Mouse (Mus musculus) right cerebral cortex, adult 2 months (tissue): ENCODE measurements at regions not wholly inside any gene's neighbourhood (a gene's known extent, or its start where the extent isn't known, plus 50 kb on each side); places are given as distances from the start of the nearest gene placed in this dataset.

ENCODE experiments used
- DNase-seq, 2 experiments: peaks; one replicate each; pipeline ENCODE4 v3.0.0; 2021 to 2022; ENCODE audit warnings: low spot score in 2 of 2

DNA sequence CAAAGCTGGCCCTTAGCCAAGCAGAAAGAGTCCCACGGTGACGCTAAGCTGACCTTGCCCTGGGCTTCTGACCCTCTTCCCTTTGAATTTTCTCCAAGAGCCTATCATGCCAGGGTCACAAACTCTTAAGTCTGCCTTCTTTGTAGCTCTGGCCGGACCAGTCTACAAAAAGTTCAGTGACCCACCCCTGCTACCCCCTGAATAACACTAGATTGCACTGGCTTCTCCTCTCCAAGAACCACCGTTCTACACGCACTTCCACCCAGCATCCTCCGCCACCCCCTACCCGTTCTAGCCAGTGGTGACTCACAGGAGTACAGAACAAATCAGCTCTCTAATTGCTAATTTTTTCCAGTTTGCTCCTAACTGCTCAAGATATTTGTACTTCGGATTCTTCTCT, 325.0 kb downstream of the Tns1 start:
- DNase-seq: peak; percentile 3 to 10

DNA sequence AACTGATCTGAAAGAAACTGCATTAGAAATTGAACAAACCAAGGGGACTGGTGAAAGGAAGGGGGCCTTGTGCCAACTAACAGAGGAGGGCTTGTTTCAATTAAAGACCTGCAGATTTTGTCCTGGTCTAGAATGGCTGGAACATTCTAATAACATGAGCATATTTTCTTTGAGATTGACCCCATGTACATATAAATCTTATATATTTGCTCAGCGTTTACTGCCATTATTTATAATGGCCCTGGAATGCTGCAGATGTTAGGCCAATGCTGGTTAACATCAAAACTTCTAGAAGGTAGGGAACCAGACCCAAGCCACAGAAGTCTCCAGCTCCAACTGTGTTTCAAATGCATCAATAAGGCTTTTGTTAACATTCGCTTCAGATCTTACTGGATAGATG, 326.4 kb downstream of the Tns1 start:
- DNase-seq: no peak

DNA sequence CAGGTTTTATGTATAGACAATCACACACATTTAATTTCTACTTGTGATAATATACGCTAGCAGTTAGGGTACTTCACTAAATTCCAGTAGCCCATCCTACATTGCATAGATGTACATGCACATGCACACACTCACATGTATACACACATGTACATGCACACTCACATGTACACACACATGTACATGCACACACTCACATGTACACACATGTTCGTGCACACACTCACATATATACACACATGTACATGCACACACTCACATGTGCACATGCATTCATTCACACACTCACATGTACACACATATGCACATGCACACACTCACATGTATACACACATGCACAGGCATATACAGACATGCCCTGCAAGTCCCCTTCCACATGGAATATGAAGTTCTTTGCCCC, 326.8 kb downstream of the Tns1 start:
- DNase-seq: no peak

DNA sequence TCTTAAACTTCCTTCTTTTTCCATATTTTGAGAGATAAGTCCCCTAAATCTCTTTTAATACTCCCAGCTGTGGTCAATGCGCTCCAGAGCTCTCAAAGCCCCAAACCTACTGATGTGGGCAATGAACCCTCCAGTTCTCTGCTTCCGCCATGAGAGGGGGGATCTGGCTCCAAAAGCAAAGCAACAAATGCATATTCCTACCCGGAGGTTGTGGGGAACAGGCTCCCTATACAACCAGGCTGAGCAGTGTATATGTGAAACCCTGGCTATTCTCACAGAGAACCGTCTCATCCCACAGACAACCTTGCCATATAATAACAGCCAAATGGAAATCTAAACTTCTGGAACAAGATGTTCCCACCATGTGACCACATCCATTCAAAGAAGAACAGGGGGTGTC, 330.4 kb downstream of the Tns1 start:
- DNase-seq: no peak

DNA sequence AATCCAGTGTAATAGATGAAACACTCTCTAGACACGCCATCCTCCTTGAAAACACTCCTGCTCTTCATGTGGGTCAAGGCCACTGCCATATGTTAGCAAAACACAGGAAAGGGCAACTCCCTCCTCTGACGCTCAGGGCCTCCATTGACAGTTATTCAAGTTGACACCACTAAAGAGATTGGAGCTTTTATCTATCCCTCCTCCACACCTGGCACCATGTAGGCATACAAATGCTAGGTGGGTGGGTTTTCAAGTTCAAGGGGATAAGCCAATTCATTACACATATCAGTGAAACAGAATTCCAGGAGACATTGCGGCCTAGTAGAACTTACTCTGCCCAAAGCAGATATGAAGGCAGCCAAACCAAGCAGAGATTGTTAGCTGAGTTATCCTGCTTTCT, 331.0 kb downstream of the Tns1 start:
- no peak for DNase-seq

DNA sequence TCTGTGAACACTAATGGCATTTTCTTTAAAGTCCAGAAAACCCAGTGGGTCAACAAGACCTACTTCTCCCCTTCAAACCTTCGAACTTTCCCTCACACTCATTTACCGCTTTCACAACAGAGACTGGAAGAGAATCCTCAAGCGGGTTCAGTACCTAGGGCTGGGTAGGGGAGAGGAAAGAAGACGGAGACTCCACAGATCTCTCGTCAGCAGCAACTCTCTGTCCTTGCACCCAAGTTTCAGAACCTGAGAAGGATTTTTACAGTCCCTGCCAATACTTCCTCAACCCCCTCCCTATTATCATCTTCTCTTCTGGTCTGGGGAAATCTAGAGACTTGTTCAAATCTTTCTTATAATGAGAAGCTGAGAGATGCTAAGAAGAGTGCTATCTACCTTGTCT, 331.9 kb downstream of the Tns1 start:
- DNase-seq: no peak

DNA sequence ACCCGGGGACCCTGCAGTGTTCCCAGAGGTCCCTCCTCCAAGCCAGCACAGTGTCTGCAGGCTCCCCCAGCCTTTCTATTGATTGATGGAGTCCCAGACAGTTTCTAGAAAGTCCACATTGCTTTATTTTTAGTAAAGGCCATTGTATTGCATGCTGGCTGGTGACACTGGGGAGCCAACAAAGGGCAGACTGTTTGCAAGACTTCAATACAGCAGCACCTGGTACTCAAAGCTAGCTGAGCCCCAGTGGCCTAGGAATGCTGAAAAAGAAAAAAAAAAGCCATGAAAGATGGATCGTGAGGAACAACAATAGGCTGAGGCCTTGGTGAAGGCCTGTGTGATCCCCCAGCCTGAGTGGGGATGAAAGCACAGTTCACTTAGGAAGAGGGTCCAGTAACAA, 336.6 kb downstream of the Tns1 start:
- DNase-seq: no peak

DNA sequence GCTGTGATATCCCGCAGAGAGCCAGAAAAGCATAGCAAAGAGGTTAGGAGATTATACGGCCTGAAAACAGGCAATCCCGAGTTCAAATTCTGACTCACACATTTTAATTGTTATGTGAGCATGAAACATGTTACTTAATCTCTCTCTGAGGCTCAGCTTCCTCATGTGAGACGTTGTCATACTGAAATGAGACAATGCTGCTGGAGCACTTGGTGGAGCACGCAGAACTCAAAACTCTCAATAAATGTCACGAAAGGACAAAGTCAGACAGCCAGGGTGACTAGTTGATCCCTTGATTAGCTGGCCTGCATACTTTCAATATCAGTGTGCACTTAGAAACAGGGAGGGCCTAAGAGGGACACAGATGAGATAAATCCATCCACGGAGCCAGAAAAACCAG, 337.0 kb downstream of the Tns1 start:
- DNase-seq: no peak

DNA sequence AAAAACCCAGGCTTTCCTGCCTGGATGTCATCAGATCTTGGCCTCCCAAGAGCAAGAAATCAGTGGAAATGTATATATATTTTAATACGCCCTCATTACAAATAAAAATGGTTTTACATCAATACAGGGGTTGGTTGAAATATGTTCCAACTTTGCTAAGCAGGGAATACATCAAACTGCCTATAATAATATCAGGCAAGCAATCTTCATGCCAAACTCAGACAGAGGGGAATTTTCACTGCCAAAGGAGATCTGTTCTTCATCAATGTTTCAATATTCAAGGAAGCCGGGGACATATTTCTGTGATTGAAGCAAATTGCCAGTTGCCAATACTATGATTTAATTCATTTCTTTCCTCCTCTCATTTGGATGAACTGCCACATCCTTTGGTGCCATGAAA, 340.9 kb downstream of the Tns1 start:
- no peak for DNase-seq

DNA sequence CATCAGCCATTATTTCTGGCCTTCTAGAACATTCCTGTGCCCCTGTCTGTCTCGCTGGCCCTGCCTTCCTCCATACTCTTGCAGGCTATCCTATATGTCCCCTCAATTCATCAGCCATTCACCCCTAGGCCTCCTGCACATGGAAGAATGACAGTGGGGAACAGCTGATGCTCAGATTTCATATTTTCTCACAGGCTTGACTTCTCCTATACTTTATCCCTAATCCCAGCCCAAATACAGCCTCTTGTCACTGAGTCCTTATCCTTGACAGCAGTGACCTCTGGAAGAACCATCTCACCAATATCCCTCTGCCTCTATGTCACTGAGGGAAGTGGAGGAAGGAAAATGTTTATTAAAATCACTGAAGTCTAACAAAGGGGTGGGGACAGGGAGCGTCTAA, 341.4 kb downstream of the Tns1 start:
- no peak for DNase-seq

DNA sequence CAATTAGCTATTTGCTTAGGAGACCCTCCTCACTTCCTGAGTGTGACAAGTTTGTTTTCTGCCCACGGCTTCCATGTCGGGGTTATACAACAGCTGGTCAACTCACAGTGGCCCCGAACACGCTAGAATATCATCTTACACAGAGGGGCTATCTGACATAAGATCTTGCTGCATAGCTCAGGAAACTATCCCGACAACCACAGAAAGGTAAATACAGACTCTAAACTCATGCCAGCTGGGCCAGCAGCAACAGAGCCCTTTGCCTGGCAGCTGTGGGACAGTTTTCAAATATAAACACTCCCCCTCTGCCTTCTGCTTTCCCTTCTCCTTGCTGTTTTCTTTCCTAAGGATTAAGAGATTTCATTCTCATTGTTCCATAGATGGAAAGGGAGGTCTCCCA, 352.5 kb downstream of the Tns1 start:
- DNase-seq: no peak

DNA sequence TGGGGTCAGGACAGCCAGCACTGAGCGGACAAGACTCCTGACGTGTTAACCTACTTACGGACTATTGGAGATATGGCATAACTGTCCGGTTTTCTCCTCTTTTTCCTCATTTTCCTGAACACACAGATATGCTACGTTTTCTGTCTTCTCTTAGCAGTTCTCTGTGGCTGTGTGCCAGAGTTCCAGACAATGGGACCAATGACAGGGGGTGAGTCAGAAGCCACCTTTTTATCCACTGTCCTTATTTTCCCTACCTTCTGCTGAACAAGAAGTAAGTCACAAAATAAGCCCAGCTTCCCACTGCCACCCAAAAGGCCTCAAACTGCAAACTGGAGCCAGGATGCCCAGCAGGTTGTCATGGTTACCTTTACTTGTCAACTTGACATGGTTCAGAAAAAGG, 353.6 kb downstream of the Tns1 start:
- peak; percentile 9 to 23 for DNase-seq

DNA sequence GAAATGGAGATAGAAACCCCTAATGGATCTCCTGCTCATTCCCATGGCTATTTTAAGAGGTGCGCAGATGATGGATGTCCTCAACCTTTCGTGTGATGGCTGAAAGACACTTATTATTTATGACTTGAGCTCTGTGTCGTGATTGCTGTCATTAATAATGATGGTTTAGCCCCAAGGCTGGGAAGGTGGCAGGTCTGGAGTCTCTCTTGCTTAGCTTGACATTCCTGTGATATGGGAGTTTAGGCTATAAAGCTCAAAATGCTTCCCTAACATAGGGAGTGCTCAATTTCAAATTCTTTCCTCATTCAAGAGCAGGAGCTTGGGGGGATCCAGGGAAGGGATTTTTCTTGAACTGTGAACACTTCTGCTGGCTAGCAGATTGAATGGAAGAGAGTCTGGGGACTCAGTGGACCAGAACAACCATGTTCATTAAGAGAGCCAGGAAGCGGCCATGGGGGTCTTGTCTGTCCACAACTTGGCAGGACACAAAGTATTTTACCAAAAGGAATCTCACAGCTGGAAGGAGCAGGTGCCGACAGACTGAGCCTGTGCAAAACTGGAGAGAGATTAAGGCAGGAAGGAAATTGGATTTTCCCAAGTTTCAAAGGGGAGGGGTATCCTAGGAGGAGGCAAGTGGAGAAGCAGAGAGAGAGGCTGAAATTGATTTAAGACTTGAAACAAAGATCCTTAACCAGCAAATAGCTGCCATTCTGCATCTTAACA, 359.5 kb downstream of the Tns1 start:
- no peak for DNase-seq

DNA sequence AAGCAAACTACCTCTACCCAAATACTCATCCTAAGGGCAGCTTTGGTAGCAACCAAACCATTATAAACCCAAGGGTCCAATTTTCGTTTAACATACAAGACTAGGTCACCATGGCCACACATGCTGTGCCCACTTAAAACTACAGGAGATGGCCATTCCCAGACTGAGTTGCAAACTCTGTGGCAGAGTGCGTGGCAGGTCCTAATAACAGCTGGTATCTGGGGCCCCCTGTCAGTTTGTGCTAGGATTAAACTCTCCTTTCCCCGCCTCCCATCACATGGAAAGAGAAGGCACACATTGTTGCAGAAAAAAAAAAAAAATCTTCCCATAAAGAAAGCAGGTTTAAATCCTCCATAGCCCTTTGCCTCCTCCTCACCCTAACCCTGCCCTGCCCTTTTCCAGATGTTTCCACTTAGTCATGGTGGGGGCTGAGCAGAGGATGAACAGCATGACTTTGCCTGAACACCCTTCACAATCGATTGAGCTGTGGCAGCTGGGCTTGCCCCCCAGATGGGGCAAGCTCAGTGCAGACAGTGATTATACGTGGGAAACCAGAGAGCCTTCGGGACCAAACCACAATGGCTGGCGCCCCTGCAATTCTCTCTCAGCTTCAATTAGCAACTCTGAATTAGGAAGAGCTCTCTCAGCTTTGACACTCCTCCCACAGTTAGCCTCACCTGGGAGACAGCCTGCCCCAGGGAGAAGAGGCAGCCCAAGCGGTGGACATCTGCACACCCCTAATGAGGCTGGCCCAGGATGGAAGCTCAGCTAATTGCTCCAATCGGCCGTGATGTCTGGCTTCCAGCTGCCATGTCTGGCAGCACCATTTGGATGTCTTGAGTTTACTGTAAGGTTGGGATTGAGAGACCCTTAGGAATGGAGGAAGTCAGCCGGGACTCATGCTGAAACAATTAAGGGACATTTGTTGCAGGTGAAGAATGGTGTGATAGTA, 365.9 kb downstream of the Tns1 start:
- DNase-seq: no peak

DNA sequence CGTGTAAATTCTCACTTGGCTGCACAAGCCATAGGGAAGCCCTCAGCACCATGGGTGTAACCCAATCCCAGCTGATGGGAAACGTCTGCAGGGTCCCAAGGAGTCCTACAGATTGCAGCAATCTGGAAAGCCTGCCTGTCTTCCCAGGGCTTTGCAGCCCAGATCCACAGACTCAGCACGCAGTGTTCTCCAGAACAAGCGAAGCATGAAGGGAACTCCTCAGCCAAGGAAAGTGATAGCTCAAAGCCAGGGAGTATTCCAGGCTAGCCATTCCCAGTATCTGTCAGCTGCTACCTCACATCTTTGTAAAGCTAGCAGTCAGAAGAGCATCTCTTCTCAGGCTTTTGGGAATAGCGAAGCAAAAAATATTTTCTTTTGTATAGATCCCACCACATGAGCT, 368.5 kb downstream of the Tns1 start:
- no peak for DNase-seq

DNA sequence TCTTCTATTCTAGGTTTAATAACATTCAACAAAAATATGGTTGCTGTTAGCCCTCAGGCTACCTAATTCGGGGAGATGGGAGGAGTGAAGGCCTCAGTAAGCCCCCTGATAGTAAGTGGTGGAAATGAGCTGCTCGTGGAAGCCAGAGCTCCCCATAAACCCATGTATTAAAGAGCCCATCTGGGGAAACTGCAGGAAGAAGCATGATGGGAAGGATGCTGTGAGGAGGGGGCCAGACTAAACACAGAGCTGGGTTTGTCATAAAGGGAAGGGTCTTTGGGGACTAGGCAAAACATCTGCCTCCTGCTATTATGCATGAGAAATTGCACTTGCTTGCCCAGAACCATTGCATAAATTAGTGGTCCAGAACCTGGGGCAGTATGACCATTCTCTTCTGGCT, 369.3 kb downstream of the Tns1 start:
- DNase-seq: no peak

DNA sequence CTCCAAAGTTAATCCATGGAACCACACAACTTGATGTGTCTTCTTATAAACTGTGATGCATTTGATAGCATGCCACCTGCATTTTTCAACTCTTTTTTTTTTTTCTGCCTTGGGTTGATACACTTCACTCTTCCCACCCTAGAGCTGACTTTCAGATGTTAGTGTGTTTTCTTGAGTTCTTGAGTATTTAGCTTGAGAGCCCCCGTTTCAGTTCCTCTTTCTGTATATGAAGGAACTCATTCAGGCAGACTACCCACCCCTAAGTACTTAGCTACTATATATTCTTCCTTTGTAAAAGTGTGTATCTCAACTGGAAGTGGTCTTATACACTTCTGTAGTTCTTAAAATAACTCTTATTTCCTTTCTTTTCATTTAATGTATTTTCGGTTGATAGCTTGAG, 371.1 kb downstream of the Tns1 start:
- DNase-seq: no peak

DNA sequence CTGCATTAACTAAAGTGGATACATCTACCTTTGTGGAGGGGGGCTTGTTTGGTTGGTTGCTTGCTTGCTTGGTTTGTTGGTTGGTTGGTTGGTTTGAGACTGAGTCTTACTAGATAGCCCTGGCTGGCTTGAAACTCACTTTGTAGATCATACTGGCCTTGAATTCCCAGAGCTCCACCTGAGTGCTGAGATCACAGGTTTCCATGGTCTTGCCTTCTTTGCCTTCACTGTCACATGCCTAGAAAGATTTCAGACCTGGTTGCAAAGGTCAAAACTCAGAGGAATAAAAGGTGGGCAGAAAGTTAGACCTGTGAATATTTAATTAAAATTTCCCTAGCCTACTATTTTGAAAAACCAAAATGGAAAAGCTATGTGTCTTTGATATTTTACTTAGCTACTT, 375.5 kb downstream of the Tns1 start:
- DNase-seq: no peak

DNA sequence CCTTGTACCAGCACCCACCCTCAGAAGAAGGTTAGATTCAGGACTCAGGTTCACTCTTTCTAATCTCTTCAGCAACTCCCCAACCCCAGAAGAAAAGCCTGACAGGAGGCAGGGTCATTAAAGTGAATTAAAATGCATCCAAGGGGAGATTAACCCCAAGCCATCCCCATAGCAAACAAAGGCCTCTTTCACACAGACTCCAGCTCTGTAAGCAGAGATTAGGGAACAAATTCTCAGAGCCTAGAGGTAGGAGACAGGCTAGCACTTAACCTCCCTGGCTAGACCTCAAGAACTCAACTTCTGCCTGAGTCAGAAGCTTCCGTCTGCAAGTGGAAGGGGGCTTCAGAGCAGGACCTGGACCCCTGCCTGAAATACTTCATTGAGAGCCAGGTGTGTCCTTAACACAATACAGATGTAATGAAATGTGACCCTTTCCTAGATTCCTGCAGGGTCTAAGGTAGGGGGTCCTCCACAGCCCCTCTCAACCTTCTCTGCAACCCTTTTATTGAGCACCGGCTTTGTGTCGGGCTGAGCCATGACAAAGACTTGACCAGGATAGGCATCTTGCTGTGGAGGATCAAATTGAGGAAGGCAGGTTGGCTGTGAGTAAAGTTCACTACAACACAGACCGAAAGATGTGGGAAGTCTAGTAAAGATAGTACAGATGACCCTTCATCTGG, 379.6 kb downstream of the Tns1 start:
- no peak for DNase-seq

DNA sequence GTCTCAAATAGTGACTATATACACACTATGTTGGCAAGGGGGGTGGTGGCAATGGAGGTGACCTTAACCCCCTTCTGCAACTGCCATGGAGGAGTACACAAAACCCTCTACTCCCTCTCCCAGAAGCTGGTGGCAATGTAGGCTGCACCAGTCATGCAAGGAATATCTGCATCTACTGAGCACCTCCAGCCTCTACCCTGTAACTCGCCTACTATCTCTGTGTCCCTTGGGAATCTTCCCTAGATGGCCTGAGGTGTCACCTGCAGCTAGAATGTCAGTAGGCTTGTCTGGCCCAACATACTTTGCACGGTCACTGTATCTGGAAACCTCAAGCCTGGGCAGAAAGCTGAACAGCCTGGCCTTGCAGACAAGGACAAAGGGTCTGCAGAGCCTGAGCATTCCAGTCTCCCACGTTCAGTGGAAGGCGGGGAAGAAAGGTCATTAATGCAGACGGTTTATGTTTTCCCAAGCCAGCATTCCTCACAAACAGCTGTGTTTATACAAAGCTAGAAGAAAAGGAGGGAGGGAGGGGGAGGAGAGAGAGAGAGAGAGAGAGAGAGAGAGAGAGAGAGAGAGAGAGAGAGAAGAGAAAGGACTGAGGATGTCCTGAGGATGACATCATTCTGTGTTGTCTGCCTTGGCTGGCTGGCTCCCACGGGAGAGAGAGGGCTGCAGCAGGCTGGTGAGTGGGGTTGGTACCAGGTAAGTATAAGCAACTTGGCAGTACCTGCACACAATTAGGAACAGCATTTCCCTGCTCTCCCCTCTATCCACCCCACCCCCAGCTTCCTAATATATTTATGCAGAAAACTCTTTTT, 380.3 kb downstream of the Tns1 start:
- no peak for DNase-seq

DNA sequence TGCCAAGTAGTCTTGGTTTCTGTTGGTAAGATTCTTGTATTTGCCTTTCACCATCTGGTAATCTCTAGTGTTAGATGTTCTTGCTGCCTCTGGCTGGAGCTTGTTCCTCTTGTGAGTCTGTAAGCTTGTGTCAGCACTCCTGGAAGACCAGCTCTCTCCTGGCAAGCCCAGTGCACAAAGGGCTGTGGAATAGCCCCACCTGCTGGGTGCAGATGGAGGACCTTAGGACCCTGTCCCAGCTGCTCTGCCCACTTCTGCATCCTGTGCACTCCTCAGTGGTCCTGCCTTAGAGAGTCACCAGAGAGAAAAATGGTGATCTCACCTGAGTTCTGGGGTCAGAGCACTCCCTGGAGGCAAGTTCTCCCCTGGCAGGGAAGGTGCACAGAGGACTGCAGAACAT, 387.2 kb downstream of the Tns1 start:
- no peak for DNase-seq

DNA sequence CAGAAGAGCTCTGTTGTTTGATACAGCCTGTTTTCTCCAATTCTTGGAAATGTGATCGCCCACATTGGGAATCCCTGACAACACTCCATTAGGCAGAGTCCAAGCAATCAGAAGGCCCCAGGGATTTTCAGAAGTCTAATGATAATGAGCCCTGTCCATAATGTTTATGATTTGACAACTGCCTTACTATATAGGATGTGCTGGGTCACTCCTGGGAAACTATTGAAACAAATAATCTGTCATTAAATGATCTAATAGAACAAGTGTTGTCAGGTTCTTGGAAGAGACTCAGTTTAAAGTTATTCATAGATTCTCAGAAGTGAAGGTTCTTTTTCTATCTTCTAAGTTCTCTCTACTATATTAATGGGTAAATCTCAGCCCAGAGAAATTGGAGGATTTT, 395.9 kb downstream of the Tns1 start:
- no peak for DNase-seq
